Mouse (Mus musculus) embryonic facial prominence, embryonic 15.5 days (tissue): ENCODE measurements at regions not wholly inside any gene's neighbourhood (a gene's known extent, or its start where the extent isn't known, plus 50 kb on each side); places are given as distances from the start of the nearest gene placed in this dataset.

ENCODE experiments used
- ATAC-seq: fragments of 200-750 bp; cut with Nextera tagmentation; 2 replicates; pipeline ENCODE4 v1.8.0; 2017; ENCODE audit warnings: low read depth, moderate TSS enrichment; ENCODE audit not compliant: insufficient number of reproducible peaks, low FRiP score, low TSS enrichment
- H3K27ac ChIP-seq: fragments of 300-500 bp; sonication (generic); replicated peaks from 2 replicates; pipeline ENCODE4 v1.5.1; 2015; ENCODE audit warnings: mild to moderate bottlenecking, inconsistent platforms
- H3K27me3 ChIP-seq: fragments of 300-500 bp; sonication (generic); 2 replicates; pipeline ENCODE4 v1.6.1; 2015; ENCODE audit warnings: inconsistent platforms
- H3K36me3 ChIP-seq: fragments of 300-500 bp; sonication (generic); 2 replicates; pipeline ENCODE4 v1.6.1; 2015; ENCODE audit warnings: mild to moderate bottlenecking, inconsistent platforms
- H3K4me1 ChIP-seq: fragments of 300-500 bp; sonication (generic); 2 replicates; pipeline ENCODE4 v1.6.1; 2015; ENCODE audit warnings: inconsistent platforms
- H3K4me2 ChIP-seq: fragments of 300-500 bp; sonication (generic); replicated peaks from 2 replicates; pipeline ENCODE4 v1.6.1; 2015; ENCODE audit warnings: mild to moderate bottlenecking, inconsistent platforms
- H3K4me3 ChIP-seq: fragments of 300-500 bp; sonication (generic); replicated peaks from 2 replicates; pipeline ENCODE4 v1.5.1; 2015; ENCODE audit warnings: mild to moderate bottlenecking, inconsistent platforms
- H3K9ac ChIP-seq: fragments of 300-500 bp; sonication (generic); 2 replicates; pipeline ENCODE4 v1.6.1; 2015; ENCODE audit warnings: inconsistent platforms
- H3K9me3 ChIP-seq: fragments of 300-500 bp; sonication (generic); replicated peaks from 2 replicates; pipeline ENCODE4 v1.6.1; 2016; ENCODE audit warnings: inconsistent platforms
- WGBS: fragments of 180-500 bp; shearing (Covaris S2); methylation state at CpG from one replicate; pipeline ENCODE4 v1.1.7; 2015; 5-methylcytosine and 5-hydroxymethylcytosine counted together

DNA sequence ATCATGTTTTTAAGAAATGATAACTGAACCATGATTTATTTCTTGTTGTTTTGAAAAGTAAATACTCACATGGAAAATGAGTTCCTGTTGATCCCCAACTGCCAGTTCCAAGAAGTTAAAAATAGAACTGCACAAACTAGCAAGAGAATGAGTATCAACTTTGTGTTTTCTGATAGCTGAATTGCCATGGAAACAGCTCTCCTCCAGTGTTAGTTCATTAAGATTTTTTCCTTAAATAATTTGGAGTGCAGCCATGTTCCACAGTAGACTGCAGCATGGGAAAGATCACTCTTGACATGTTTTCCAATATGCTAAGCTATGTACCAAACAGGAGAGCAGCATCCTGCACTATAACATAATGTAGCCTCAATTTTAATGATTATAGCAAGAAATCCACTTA, 208.0 kb upstream of the Tars start:
- no peak overlapping the region for H3K27ac ChIP-seq
- no peaks in the 10 kb centered on the region for H3K27me3 ChIP-seq
- no peaks in the 10 kb centered on the region for H3K36me3 ChIP-seq
- H3K4me3 ChIP-seq: no peak overlapping the region
- H3K4me2 ChIP-seq: no peak overlapping the region
- H3K9me3 ChIP-seq: no peaks in the 10 kb centered on the region
- no peak overlapping the region for H3K9ac ChIP-seq
- no peak for ATAC-seq
- H3K4me1 ChIP-seq: no peaks in the 10 kb centered on the region

DNA sequence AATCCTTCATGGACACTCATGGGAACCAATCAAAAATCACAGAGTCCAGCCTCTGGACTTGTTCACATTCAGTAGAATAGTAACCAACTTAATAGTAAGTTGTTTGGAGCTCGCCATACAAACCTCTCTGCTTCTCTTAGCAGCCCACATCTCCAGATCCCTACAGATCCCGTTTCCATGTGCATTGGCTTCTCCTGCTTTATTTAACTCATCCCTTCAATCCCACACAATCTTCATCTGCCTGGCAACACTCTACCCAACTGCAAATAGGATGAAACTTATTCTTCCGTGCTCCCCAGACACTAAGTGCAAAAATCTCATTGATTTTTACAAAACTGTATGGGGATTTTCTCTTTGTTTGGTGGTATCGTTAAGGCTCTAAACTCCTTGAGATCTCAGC, 206.2 kb upstream of the Tars start:
- Histone ChIP-seq H3K27ac (no peak overlapping the region), H3K9me3 (no peaks in the 10 kb centered on the region), H3K27me3 (no peaks in the 10 kb centered on the region), H3K4me2 (no peak overlapping the region), H3K9ac (no peak overlapping the region), H3K4me1 (no peaks in the 10 kb centered on the region), H3K36me3 (no peaks in the 10 kb centered on the region), H3K4me3 (no peak overlapping the region)
- ATAC-seq: no peak
- WGBS: 86% methylated on average over 4 of the region's 4 CpGs

DNA sequence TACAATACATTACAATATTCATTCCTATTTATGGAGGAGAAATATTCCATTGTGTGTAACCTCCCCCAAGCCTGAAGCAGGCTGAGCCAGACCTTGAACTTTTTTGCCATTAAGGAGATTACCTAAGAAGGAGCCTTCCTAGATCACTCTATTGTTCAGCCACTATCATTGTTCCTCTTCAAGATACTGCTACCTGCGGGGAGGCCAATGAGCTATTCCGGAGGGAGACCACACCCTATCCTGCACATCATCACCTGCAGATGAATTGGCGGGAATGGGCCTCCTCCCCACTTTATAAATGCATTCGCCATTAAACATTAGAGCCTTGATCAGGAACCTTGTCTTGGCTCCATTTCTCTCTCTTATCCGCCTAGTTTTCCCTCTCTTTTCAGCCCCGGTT, 197.6 kb upstream of the Tars start:
- H3K9ac ChIP-seq: no peak overlapping the region
- H3K4me2 ChIP-seq: no peak overlapping the region
- no peaks in the 10 kb centered on the region for H3K36me3 ChIP-seq
- no peak for ATAC-seq
- WGBS: 82% methylated on average over 6 of the region's 6 CpGs
- no peaks in the 10 kb centered on the region for H3K9me3 ChIP-seq
- H3K27me3 ChIP-seq: no peaks in the 10 kb centered on the region
- H3K27ac ChIP-seq: no peak overlapping the region
- no peak overlapping the region for H3K4me3 ChIP-seq
- no peaks in the 10 kb centered on the region for H3K4me1 ChIP-seq

DNA sequence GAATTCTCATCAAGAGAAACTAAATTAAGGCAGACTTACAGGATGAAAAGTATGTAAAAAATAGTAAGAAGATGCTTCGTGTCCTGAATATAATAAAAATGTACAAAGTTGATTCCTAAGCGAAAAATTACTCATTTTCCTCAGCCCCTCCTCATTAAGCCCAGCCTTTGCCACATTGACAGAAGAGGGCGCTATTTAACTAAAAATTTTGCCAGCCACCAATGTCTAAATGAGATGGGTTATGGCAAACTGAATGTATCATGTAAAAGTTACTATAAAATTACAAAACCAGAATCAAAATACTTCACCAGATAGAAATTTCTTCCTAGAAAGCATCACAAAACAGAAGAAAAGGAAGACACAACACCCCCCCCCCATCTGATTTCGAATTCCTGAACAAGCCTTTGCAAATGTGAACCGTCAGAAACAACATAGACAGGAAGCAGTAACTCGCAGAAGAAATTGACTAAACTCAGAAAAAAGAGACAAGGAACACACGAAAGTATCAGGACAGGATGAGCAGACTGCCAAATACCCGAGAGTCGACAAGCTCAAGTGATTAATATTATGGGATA, 191.2 kb upstream of the Tars start:
- no peak for ATAC-seq
- H3K27me3 ChIP-seq: no peaks in the 10 kb centered on the region
- no peaks in the 10 kb centered on the region; the same call in 1 of the 2 replicates for H3K4me1 ChIP-seq
- no peak overlapping the region for H3K4me3 ChIP-seq
- WGBS: 29% methylated on average over 9 of the region's 9 CpGs
- H3K36me3 ChIP-seq: no peaks in the 10 kb centered on the region
- H3K9ac ChIP-seq: no peak overlapping the region
- no peaks in the 10 kb centered on the region for H3K9me3 ChIP-seq
- H3K27ac ChIP-seq: no peak overlapping the region
- H3K4me2 ChIP-seq: no peak overlapping the region

DNA sequence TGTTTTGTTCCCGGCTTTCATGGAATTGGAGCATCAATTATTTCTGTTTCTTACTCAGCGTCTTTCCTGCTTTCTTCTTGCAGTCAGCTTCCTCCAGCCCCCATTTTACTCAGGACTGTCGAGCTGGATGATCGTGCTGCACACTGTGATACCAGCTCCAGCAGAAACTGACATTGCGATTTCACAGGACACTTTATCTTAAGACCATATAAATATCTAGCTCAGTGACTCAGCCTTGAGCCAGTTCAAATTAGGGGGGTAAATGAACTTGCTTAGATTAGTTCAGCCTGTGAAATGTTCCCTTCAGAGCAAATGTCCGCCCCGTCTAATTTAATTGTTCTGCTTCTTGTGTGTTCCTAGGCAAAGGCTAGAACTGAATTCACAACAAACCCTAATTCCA, 190.3 kb upstream of the Tars start:
- H3K27ac ChIP-seq: no peak overlapping the region
- no peaks in the 10 kb centered on the region for H3K27me3 ChIP-seq
- WGBS: 41% methylated on average over 7 of the region's 7 CpGs
- no peaks in the 10 kb centered on the region; the same call in 1 of the 2 replicates for H3K4me1 ChIP-seq
- H3K9ac ChIP-seq: no peak overlapping the region
- no peaks in the 10 kb centered on the region for H3K36me3 ChIP-seq
- ATAC-seq: no peak
- H3K4me2 ChIP-seq: no peak overlapping the region
- no peaks in the 10 kb centered on the region for H3K9me3 ChIP-seq
- no peak overlapping the region for H3K4me3 ChIP-seq

DNA sequence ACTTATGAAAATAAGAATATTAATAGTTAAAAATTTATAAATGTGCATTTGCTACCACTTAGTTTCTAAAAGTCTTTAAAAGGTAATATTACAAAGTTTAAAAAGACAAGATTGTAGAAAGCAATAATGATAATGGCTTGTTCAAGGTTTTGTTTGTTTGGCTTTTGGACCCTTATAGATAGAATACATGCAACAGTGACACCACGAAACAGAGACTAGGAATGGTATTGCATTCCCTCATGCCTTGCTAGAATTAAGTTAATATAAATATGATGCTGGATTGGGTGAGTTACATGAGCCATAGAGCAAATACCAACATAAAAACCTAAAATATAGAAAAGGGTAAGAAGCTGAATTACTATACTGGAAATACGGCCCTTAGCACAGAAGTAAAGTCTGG, 186.9 kb upstream of the Tars start:
- H3K4me1 ChIP-seq: no peaks in the 10 kb centered on the region; the same call in 1 of the 2 replicates
- H3K9me3 ChIP-seq: no peaks in the 10 kb centered on the region
- H3K4me2 ChIP-seq: no peak overlapping the region
- H3K9ac ChIP-seq: no peak overlapping the region
- H3K27ac ChIP-seq: no peak overlapping the region
- WGBS: 79% methylated on average over 2 of the region's 2 CpGs
- ATAC-seq: no peak
- H3K36me3 ChIP-seq: no peaks in the 10 kb centered on the region
- no peak overlapping the region for H3K4me3 ChIP-seq
- H3K27me3 ChIP-seq: no peaks in the 10 kb centered on the region

DNA sequence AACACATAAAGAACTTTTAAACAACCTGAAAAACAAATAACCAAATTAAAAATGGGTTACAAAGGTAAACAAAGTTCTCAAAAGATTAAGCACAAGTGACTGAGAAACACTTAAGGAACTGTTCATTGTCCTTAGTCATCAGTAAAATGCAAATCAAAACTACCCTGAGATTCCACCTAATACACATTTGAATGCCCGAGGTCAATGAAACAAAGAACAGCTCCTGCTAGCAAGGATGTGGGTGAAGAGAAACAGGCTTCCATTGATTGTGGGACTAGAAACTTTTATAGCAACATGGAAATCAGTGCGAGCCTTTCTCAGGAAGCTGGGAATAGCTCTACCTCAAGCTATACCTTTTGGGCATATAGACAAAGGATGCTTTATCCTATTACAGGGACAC, 184.7 kb upstream of the Tars start:
- ATAC-seq: no peak
- no peak overlapping the region for H3K4me3 ChIP-seq
- no peak overlapping the region for H3K27ac ChIP-seq
- H3K9ac ChIP-seq: no peak overlapping the region
- H3K9me3 ChIP-seq: no peaks in the 10 kb centered on the region
- H3K36me3 ChIP-seq: no peaks in the 10 kb centered on the region
- no peaks in the 10 kb centered on the region for H3K4me1 ChIP-seq
- WGBS: 43% methylated on average over 2 of the region's 2 CpGs
- H3K4me2 ChIP-seq: no peak overlapping the region
- no peaks in the 10 kb centered on the region for H3K27me3 ChIP-seq

DNA sequence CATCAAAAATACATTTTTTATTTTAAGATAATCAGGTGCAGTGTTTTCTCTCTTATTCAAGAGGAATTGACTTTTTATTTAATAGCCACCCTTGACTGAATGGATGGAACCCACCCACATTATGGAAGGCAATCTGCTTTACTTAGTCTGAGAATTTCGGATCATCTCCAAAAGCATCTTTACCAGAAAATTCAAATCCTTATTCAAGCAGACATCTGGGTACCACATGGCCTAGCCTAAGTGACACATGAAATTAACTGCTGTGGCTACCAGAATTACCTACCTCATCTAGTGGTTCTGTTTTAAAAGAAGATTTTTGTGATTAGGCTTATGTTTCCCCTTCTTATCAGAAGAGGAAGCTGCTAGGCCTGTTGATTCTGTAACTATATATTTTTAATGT, 178.9 kb upstream of the Tars start:
- ATAC-seq: no peak
- WGBS: 41% methylated on average over 1 of the region's 1 CpGs

DNA sequence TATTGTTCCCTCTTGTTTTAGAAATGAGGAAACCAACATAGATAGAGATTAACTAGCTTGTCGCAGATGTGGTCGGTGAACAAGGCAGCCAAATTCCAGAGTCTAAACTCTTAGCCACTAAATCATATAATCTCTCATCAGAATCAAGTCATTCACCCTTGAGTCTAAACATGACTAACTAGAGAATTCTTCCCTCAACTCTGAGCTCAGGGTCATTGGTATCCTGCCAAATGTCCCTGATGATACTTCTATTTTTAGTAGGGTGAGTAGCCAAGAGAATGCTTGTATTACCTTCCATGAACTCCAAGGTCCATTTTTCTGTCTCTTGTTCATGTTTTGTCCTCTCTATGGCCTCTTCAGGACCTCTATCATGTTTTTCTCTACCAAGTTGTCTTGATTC, 174.9 kb upstream of the Tars start:
- 78% methylated on average over 2 of the region's 2 CpGs for WGBS
- no peaks in the 10 kb centered on the region for H3K4me1 ChIP-seq
- H3K27ac ChIP-seq: no peak overlapping the region
- H3K4me3 ChIP-seq: no peak overlapping the region
- no peak for ATAC-seq
- H3K36me3 ChIP-seq: no peaks in the 10 kb centered on the region
- no peaks in the 10 kb centered on the region for H3K27me3 ChIP-seq
- H3K9ac ChIP-seq: no peak overlapping the region
- H3K4me2 ChIP-seq: no peak overlapping the region
- H3K9me3 ChIP-seq: no peaks in the 10 kb centered on the region

More for the DNA sequence above, 178.9 kb upstream of the Tars start:
- Histone ChIP-seq H3K36me3 (no peaks in the 10 kb centered on the region), H3K27ac (no peak overlapping the region), H3K27me3 (no peaks in the 10 kb centered on the region), H3K4me2 (no peak overlapping the region), H3K4me1 (no peaks in the 10 kb centered on the region), H3K9me3 (no peaks in the 10 kb centered on the region), H3K4me3 (no peak overlapping the region), H3K9ac (no peak overlapping the region)

DNA sequence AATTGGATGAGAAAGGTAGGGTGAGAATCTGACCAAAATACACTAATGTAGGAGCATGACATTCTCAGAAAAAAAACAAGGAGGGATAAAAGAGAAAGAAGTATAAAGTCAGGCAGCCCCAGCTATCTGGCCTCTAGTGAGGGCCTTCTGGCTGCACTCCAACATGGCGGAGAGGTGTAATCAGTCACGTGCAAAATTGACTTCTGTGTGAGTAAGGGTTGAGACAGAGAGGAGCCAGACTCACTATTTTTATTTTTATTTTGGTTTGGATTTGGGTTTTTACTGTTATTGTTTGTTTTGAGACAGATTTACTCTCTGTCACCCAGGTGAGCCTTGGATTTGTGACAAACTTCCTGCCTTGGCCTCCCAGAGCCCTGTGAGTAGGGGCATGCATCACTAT, 174.0 kb upstream of the Tars start:
- no peak overlapping the region for H3K4me2 ChIP-seq
- no peak for ATAC-seq
- WGBS: 79% methylated on average over 2 of the region's 2 CpGs
- no peak overlapping the region for H3K9ac ChIP-seq
- H3K27me3 ChIP-seq: no peaks in the 10 kb centered on the region
- no peak overlapping the region for H3K27ac ChIP-seq
- H3K9me3 ChIP-seq: no peaks in the 10 kb centered on the region
- H3K4me1 ChIP-seq: no peaks in the 10 kb centered on the region
- no peaks in the 10 kb centered on the region for H3K36me3 ChIP-seq
- no peak overlapping the region for H3K4me3 ChIP-seq

DNA sequence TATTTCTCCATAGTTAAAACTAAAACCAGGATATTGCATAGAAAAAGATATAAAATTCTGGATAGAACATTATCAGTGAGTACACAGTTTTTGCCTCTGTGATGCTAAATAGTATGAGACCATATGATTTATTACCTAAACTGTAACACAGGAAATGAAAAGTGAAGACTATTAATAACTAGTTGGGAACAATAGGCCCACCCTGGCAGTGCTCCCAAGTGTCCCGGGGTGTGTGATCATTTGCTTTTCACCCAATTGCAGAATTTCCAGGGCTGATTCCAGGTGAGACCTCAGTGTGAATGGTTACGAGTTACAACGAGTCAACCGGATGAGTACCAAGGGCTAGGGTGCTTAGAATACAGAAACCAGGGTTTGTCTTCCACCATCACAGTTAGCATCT, 172.6 kb upstream of the Tars start:
- WGBS: 82% methylated on average over 4 of the region's 4 CpGs
- H3K4me1 ChIP-seq: no peaks in the 10 kb centered on the region
- H3K4me2 ChIP-seq: no peak overlapping the region
- H3K9me3 ChIP-seq: no peaks in the 10 kb centered on the region
- H3K27ac ChIP-seq: no peak overlapping the region
- no peaks in the 10 kb centered on the region for H3K27me3 ChIP-seq
- H3K9ac ChIP-seq: no peak overlapping the region
- ATAC-seq: no peak
- H3K4me3 ChIP-seq: no peak overlapping the region
- no peaks in the 10 kb centered on the region for H3K36me3 ChIP-seq

DNA sequence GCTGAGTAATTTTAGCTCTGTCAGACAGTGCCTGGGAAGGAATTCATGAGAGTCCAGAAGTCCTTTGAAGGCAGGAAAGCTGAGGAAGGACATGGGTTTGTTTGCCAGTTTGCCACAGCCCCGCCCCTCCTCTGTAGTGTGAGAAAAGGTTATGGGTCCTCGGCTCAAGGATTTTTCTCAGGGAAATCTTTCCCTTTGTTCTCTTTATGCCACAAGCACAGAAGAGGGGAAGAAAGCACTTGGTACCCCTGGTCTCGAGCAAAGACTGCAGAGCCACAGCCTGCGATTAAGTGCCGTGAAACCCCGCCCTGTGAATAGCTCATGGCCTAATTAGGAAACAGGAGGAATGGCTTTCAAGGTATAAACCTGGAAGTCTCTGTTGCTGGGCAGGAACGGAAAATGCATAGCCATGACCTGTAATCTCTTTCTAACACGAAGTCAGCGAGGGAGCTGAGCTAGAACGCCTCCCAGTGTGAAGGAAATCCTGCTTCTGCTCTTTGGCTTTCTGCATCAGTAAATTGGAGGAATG, 166.1 kb upstream of the Tars start:
- Histone ChIP-seq H3K9me3 (no peaks in the 10 kb centered on the region), H3K36me3 (no peaks in the 10 kb centered on the region), H3K27ac (no peak overlapping the region), H3K27me3 (no peaks in the 10 kb centered on the region), H3K4me1 (peaks cover 6% of the 10 kb centered on the region; the same call in 1 of the 2 replicates), H3K4me2 (0 out of 2 replicates have a peak overlapping the region, but pooled peaks have one; percentile 12), H3K4me3 (no peak overlapping the region), H3K9ac (no peak overlapping the region)
- WGBS: 36% methylated on average over 10 of the region's 10 CpGs
- no peak; the same call in 1 of the 2 replicates for ATAC-seq
